Mouse (Mus musculus) ovary, postnatal 10 days (tissue): ENCODE data around the gene Dscam.

Source experiments
- DNase-seq: peaks from one replicate; pipeline ENCODE4 v3.0.0; 2022; ENCODE audit warnings: low spot score

The Dscam gene

DNA sequence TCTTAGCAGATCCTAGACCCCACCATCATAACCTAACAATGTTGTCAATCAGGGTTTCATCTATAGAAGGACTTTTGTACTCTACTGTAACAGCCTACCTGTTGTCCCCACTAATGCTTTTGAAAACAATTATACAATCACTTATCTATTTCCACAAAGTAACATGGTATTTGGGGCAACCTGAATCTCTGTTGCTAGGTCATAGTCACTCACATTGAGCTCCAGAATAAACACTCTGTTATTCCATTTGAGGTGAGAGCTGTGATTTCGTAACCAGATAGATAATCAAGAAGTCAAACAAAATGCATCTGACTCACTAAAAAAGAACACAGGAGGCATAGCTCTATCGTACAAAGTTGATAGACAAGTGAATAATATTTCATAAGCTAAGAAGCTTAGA lies 226.9 kb downstream of the Dscam start:
- no peak for DNase-seq

DNA sequence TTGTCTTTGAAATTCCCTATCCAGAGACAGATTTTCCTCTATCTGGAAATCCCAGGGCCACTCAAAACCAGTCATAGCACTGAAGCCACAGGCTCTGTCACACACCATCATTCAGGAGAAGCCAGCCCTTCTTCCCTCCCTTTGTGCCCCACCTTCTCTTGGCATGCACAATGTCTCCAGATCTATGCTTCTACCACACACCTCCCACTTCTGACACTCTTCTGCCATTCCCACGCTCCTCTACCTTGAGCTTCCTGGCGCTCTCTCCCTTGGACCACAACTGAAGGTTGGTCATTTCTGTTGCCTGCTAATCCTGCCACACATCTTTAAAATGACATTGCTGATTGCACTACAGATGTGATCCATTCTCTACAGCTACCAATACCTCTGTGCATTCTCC lies 235.8 kb downstream of the Dscam start:
- no peak for DNase-seq

DNA sequence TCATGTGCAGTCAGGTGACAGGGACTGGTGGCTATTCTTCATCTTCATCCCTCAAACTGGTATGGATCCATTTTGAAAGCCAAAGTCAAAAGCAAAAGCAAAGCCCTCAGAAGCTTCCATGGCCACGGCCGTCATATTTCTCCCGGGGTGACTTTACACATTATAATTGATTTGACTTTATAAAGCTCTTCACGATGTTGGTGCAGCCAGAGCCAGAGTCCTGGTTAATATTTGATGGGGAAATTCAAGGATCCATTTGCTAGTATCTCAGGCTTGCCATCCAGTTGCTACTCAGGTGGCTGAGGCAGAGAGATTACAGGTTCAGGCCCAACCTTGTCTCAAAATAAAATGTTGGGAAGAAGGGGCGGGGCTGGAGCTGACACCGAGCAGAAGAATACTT lies 238.3 kb downstream of the Dscam start:
- DNase-seq: no peak

DNA sequence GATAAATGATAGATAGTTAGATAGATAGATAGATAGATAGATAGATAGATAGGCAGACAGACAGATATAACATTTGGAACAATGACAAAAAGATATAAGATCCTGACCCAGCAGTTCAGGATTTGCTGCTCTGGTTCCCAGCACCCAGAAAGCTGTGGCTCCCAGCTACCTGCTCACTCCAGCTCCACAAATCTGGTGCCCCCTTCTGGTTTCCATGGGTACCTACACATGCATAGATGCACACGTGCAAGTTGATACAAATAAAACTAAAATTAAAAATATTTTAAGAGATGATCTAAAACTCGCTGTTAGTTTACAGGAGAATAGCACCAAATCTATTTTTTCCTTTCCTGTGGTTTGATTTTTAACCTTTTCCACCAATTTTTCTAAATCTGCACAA lies 238.8 kb downstream of the Dscam start:
- no peak for DNase-seq

DNA sequence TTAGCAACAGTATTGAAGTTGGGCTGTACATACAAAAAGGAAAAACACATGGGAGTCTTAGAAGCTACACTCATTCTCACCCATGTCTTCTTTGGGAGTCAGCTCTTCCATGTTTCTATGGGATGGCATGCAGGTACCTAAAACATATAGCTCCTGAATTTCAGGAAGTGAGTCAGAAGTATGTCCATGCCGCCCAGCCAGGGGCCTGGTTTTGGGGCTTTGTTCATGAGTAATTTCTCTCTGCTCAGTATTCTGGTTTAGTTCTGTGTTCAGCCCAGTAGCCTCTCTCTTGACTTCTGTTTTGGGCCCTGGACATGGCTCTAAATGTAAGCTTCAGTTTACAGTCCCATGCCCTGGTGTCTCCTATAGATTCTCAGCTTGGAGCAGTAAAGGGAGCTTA lies 242.5 kb downstream of the Dscam start:
- DNase-seq: no peak

DNA sequence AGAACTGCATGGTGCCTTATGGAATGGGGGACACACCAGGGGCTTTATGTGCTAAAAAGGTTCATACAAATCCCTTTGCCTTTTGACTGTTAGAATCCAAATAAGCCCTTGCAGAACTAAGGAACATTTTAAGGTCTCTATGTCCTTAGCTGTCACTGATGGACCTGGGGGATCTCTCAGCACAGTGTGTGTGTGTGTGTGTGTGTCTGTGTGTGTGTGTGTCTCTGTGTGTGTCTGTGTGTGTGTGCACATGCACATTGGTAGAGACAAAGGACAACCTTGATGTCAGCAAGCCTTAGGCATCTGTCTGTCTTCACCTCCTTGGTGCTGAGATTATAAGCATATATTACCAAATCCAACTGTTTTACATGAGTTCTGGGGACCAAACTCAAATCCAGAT lies 243.1 kb downstream of the Dscam start:
- no peak for DNase-seq

DNA sequence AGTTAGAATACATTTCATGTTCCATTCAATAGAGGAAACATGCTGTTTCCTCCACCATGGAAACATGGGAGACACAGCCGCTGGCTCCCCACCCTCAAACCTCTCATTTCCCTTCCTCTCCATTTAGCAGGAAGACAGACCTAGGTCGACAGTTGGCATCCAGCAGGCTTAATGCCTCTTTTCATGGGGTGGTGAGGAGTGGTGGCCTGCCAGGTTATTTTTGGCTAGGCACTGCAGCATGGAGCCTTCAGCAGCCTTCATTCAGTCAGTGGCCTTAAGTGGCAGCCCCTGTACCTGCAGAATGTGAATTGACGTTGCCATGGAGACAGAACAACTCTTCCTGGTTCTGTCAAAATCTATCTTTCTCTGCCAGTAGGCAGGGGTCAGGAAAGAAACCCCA lies 243.6 kb downstream of the Dscam start:
- no peak for DNase-seq

DNA sequence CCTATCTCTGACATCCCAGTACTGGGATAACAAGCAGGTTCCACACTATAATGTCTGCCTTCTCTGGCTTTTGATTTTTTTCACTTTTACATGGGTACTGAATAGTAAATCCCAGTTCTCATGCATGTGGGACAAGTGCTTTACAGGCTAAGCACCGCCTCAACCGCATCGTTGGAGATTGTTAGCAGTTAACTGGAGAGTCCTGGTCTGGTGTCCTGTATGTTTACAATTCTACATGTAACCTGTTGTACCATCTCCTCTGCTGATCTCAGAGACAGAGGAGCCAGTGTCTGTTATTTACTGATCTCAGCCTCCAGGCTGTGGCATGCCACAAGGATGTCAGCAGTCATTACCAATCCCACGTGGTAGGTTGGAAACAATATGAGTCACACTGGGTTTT lies 246.6 kb downstream of the Dscam start:
- no peak for DNase-seq

DNA sequence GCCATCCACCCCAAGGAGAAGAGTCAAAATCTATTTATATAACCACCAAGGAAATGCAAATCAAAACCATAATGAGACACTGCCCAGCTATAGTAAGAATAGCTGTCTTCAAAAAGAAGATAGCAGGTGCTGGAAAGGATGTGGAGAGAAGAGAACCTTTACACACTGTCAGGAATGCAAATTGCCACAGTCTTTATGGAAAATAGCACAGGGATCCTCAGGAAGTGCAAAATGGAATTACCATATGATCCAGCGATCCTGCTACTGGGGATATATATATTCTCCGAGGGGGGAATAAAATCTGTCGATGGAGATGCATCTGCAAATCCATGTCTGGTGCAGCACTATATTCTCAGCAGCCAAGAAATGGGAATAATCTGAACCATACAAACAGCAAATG lies 256.1 kb downstream of the Dscam start:
- DNase-seq: no peak

DNA sequence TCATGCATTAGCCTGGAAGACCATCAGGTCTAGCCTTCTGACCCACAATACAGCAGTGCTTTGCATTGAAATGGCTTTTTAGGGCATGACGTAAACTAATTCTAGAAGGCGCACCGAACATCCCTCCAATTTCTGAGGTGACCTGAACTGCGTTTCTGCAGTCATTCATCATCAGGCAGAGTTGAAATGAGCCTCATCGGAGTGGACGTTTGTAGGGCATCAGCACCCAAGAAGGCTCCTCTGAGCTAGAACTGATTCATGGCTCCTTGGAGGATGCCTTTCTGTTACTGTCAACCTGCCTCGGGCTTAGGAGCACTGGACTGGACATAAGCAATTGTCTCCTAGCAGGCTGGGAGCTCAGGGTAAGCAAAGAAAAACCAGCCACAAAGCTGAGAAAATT lies 257.7 kb downstream of the Dscam start:
- no peak for DNase-seq

DNA sequence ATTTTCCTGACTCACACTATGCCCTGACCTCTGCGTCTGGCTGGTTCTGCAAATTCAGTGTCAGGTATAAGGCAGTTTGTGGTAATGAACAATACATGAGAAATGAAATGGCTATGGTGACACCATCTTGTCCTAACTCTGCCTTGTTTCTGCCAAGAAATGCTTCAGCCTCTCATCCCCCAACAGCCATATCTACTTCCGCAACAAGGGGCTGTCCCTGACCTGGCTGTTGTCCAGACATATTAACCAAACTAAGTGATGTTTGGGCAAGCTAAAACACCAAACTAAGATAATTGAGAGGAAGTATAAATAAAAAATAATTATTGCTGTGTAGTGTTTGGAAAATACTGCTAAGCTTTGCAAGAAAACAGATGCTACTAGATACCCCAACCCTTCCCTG lies 258.4 kb downstream of the Dscam start:
- DNase-seq: no peak

DNA sequence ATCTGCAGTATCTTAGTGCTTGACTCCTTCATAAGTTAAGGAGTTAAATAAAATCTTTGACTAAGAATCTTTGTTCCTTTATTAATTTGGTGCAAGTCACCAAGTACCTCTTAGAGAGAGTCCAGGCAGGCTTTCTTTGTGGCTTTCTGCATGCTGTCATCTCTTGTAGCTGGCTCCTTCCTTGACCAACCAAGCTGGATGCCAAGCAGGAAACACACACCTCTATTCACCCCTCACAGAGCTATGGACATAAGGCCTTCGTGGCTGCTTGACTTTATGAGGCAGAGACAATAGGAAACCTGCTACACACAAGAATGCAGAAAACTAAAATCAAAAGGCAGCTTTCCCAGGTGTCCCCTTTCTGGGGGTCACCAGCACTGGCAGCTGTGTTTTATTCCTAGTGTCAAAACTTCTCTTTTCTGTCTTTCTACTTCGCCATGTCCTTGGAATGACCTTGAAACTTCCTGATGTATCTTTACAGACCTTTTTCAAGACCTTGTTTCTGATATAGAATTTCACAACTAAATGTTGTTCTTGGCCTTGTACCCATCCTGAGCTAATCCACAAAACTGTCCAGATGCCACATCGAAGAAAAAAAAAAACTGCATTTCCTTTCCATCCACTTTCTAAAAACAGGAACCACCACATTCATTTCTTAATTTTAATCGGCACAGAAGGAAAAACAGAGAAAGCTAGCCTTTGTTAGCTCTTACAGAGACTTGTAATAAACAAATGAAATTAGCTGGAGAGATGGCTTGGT lies 260.0 kb downstream of the Dscam start:
- DNase-seq: no peak

DNA sequence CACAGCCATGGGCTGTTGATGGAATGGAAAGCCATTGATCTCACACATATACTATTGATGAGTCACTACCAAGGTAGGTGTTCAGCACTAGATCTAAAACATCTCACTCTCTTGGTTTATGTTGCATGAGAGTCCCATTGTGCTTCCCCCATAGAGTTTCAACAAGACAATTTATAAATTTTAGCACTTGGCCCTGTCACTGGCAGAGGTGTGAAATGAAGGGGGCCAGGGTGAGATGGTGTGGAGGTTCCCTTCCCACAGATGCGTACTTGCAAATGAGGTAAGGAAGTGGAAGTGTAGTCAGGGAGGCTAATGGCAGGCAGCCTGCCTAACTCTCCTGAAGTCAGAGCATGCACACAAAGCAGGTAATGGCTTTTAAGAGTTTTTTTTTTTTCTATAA lies 262.7 kb downstream of the Dscam start:
- DNase-seq: no peak

DNA sequence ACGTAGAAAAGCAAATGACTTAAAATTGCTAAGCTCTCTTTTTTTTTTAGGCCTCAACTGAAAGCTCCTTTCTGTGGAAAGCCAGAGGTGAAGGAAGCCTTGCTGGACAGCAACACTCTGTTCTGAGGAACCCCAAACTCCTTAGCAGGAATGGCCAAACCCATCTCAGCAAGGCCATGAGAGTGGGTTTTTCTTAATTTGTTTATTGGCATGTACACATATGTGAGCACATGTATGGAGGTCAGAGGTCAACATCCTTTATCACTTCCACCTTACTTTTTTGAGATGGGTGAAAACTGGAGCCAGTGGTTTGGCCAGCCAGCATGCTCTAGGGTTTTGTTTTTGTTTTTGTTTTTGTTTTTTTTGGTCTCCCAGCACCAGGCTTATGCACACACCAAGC lies 263.5 kb downstream of the Dscam start:
- no peak for DNase-seq

DNA sequence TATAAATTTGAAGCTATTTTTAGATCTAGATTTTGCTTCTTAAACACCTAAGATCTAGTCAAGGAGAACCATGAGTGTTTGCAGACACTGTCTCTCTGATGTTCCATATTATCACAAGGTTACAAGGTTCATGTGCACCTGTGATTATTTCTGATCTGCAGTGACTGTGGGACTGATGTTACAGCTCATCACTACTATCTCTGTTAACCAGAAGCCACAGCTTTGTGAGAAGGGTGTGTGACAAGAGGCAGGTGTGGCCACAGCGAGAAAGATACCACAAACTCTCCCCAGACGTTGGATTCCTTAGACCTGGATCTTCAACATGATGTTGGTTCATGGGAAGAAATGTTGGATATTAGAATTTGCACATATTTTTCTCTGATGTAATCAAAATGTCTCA lies 263.9 kb downstream of the Dscam start:
- DNase-seq: no peak

DNA sequence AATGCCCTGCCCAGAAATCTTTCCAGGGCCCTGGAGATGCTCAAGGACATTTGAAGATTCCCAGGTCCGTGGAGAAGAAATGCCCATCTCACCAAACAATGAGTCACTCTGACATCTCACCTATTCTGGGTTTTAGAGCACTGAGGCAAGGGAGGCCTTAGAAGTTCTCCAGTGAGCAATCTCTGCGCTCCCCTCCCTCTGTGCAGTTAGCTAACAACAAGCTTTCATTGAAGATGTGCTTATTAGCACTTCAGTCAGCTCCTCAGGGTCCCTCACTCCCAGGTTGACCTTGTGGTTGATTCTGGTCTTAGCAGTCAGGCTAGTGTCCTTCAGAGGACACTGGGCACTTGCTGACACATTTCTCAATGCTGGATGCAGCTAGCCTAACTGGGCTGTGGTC lies 265.8 kb downstream of the Dscam start:
- DNase-seq: no peak

DNA sequence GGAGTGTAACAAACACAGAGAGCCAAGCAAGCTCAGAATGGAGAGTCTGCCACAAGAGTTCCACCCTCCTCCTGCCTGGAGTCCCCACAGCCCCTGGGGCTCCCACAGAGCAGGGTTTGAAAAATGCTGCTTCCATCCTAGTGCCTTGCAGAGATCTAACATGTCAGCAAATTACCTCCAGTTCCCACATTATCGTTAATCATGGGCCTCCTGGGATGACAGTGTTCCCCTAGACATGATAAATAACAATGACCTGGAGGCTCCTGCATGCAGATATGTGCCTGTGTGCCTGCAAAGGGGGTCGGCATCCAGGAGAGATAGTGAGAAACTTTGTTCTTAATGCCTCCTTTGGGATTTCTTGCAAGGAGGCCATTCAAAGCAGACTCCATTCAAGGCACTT lies 266.2 kb downstream of the Dscam start:
- no peak for DNase-seq

DNA sequence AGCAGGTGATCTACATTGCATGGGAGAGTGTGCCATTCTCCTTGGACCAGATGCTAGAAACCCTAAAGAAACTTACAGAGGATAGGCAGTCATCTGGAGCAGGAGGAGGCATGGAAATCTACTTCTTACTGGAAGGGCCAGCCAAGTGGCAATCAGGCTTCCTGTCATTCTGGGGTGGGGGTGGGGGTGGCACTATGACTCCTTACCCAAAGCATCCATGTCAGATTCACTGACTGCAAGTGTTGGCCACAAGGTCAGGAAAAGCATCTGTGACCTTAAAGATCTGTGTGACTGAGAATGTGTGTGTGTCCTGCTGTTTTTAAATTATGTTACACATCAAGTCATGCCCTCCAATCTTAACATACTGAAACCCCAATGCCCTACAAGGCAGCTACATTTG lies 268.0 kb downstream of the Dscam start:
- no peak for DNase-seq

DNA sequence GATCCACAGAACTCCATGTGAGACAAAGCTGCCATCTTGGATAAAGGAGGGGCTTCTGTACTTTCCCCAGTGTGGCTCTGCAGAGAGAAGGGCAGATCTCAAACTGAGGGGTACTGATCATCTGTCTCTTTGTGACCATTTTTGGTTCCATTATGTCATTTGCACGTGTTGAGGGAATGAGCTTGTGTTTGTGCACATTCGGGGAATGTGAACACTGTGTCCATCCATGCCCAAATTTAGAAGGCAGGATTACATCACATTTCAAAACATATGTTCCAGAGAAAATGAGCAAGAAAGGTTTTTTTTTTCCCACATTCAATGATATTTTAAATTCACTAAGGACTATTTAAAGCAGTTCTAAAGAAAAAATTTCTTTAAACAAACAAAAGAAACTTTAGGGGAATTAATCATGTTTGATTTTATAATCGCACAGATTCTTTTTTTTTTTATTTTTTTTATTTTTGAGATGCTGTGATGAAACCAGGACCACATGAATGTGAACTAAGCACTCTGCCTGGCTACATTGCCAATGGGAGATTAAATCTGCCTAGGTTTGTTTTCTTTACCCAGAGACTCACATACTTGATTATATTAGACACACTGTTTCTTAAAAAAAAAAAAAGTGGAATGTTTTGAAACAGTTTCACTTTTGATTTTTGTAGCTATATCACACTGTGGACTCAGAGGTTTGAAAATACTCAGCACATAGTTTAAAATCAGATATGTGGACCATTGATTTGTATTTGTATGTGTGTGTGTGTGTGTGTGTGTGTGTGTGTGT lies 269.1 kb downstream of the Dscam start:
- DNase-seq: no peak

DNA sequence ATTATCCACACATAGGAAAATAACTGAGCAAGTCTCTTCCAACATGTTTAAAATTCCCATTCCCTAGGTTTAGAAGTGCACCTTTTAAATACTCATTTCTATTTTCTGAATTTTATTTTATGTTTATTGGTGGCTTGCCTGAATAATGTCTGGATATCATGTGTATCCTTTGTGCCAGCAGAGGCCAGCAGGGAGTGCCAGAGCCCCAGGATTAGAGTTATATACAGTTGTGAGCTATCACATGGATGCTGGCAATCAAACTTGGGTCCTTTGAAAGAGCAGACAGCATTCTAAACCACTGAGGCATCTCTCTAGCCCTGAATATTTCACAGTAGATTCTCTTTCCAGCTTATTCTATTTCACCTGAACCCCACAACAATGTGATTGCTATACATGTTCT lies 271.2 kb downstream of the Dscam start:
- no peak for DNase-seq

DNA sequence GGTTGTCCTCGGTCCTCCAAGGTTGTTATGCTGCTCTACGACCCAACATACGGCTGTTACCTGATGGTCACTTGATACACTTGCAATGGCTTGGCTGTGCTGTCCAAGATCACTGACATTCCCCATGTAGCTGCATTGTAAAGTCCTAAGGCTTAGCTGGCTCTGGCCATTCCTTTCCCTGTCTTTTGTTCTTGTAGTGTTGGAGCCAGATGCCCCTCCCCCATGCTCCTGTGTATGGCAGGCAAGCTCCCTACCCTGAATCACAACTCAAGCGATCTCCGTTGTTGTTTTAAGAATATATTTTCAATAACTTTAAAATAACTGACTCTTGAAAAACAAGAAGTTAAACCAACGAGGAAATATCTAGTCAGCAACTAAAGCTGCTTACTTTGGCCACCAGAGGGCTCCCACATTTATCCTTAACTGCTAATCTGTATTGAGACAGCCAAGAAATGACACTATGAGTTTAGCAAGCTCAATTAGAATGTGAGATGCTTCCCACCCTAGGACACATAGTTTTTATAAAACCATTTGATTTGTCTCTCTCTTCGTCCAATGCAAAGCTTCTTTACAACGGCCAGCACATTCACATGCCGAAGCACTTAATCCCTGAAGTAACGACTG lies 273.9 kb downstream of the Dscam start:
- no peak for DNase-seq

DNA sequence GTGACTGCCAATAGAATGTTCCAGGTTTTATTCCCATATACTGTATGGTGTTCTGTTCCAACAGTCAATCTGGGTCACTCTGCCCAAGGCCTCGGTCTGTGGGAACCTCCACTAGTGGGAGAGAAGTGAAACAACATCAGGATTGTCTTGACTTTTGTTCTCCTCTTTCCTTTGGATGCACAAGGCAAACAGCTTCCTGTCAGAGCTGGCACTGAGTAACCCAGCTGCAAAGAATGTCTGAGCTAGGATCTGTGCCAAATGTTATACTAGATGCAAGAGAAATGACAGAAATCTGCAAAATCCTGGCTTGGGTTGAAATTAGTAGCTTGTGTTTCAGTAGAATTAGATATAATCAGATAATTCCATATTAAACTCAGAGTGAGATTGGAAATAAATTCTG lies 282.5 kb downstream of the Dscam start:
- no peak for DNase-seq

DNA sequence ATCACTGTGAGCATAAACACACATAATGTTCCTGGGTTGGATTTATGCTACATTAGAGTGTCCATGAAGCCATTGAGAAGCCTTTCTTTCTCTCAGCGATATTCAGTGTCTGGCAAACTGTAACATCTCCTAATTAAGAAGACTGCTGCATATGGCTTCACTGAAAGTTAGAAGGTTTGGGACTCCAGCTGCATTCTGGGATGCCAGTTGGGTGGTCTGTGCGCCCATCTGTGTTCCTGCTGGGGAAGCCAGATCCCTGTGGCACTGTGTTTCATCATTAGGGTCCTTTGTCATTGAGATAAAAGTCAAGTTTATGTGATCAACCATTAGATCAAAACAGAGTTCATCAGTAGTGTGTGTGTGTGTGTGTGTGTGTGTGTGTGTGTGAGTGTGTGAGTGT lies 284.7 kb downstream of the Dscam start:
- no peak for DNase-seq
